Mouse (Mus musculus): Measurements from ENCODE around the gene Csdc2.

GRCm38 (mm10) chr15:81914668-81915067, 21.9 kb upstream of the Csdc2 start:
- TF ChIP-seq CTCF (IDR thresholded peaks at IDR 0.05; ENCODE audit: control insufficient read depth, insufficient read depth, insufficient replicate concordance, low read depth, low read length) (no peak), POLR2A (IDR thresholded peaks at IDR 0.05; ENCODE audit: control insufficient read depth, low read depth, low read length) (no peak)
